Mouse (Mus musculus) intestine, embryonic 14.5 days (tissue): ENCODE data around the gene Gm37240. TPM values are rescaled to one million over a fixed set of nuclear protein-coding genes. Genes with fewer than 3 reads are reported as not detected.

Experiments
- ATAC-seq: fragments of 200-750 bp; cut with Nextera tagmentation; replicated peaks from 2 replicates; pipeline ENCODE4 v1.8.0; 2017; ENCODE audit warnings: low read depth, moderate number of reproducible peaks, moderate TSS enrichment, moderate library complexity; ENCODE audit not compliant: low FRiP score, low TSS enrichment
- DNase-seq: peaks from one replicate; pipeline ENCODE4 v3.0.0-alpha.2; 2018; ENCODE audit warnings: low spot score
- H3K27ac ChIP-seq: fragments of 300-500 bp; sonication (generic); 2 replicates; pipeline ENCODE4 v1.5.1; 2014; ENCODE audit warnings: low read depth, mild to moderate bottlenecking, control low read depth
- H3K27me3 ChIP-seq: fragments of 300-500 bp; sonication (generic); replicated peaks from 2 replicates; pipeline ENCODE4 v1.6.1; 2014; ENCODE audit warnings: low read length, control low read depth; ENCODE audit not compliant: control insufficient read depth, insufficient read depth
- H3K36me3 ChIP-seq: fragments of 300-500 bp; sonication (generic); 2 replicates; pipeline ENCODE4 v1.6.1; 2014; ENCODE audit warnings: low read length, control low read depth; ENCODE audit not compliant: control insufficient read depth, insufficient read depth
- H3K4me1 ChIP-seq: fragments of 300-500 bp; sonication (generic); replicated peaks from 2 replicates; pipeline ENCODE4 v1.6.1; 2014; ENCODE audit warnings: low read length, control low read depth, mixed read lengths; ENCODE audit not compliant: control insufficient read depth, insufficient read depth
- H3K4me2 ChIP-seq: fragments of 300-500 bp; sonication (generic); 2 replicates; pipeline ENCODE4 v1.6.1; 2014; ENCODE audit warnings: low read length
- H3K4me3 ChIP-seq: fragments of 300-500 bp; sonication (generic); 2 replicates; pipeline ENCODE4 v1.5.1; 2014; ENCODE audit warnings: low read depth, low read length, control low read depth, mixed read lengths
- H3K9ac ChIP-seq: fragments of 300-500 bp; sonication (generic); 2 replicates; pipeline ENCODE4 v1.6.1; 2014; ENCODE audit warnings: mild to moderate bottlenecking, low read length
- H3K9me3 ChIP-seq: fragments of 300-500 bp; sonication (generic); 2 replicates; pipeline ENCODE4 v1.6.1; 2016; ENCODE audit warnings: low read length, control low read depth; ENCODE audit not compliant: control insufficient read depth
- WGBS: fragments of 180-500 bp; shearing (Covaris S2); extraction: QIAGEN DNeasy Blood & Tissue Kit; methylation state at CpG from one replicate; pipeline ENCODE4 v1.1.7; 2014; 5-methylcytosine and 5-hydroxymethylcytosine counted together
- polyA plus RNA-seq: library from polyadenylated mRNA; unstranded; fragments of >200 nt; fragmentation: Nextera tagmentation; extraction: Ambion mirVana; gene quantifications from 2 replicates; pipeline ENCODE4 v1.2.1, GENCODE M21; 2014

Gene Gm37240
- polyA plus RNA-seq, 1 experiment from 2014 or later = 5.3 TPM

- no peak overlapping the region for H3K27ac ChIP-seq
- no peaks in the 10 kb centered on the region for H3K36me3 ChIP-seq
- H3K4me3 ChIP-seq = no peak overlapping the region
- H3K4me2 ChIP-seq = no peak overlapping the region
- no peak overlapping the region for H3K9ac ChIP-seq
- no peak for DNase-seq
- no peaks in the 10 kb centered on the region; the same call in 1 of the 2 replicates for H3K4me1 ChIP-seq
- ATAC-seq = no peak
- H3K9me3 ChIP-seq = no peaks in the 10 kb centered on the region
- no peaks in the 10 kb centered on the region for H3K27me3 ChIP-seq
Measured at GRCm38 (mm10) chr3:84540640-84541039, 1346.7 kb downstream of the Gm37240 start.

GRCm38 (mm10) chr3:84536987-84537386 lies 1350.3 kb downstream of the Gm37240 start:
- Histone ChIP-seq H3K9me3 (no peaks in the 10 kb centered on the region), H3K9ac (no peak overlapping the region), H3K4me1 (no peaks in the 10 kb centered on the region; the same call in 1 of the 2 replicates), H3K4me2 (no peak overlapping the region), H3K27me3 (no peaks in the 10 kb centered on the region), H3K27ac (no peak overlapping the region), H3K4me3 (no peak overlapping the region), H3K36me3 (peaks cover 9% of the 10 kb centered on the region; the same call in 1 of the 2 replicates)
- ATAC-seq (no peak), DNase-seq (no peak)
- WGBS = 54% methylated on average over 6 of the region's 6 CpGs

- ATAC-seq (no peak), DNase-seq (no peak)
- Histone ChIP-seq H3K36me3 (peaks cover 9% of the 10 kb centered on the region; the same call in 1 of the 2 replicates), H3K4me1 (no peaks in the 10 kb centered on the region; the same call in 1 of the 2 replicates), H3K27me3 (no peaks in the 10 kb centered on the region), H3K4me2 (no peak overlapping the region), H3K9me3 (no peaks in the 10 kb centered on the region), H3K27ac (no peak overlapping the region), H3K9ac (no peak overlapping the region), H3K4me3 (no peak overlapping the region)
- WGBS = 68% methylated on average over 5 of the region's 5 CpGs
Measured at GRCm38 (mm10) chr3:84533227-84533626, 1354.1 kb downstream of the Gm37240 start.

- Histone ChIP-seq H3K4me3 (no peak overlapping the region), H3K36me3 (peaks cover 12% of the 10 kb centered on the region), H3K27me3 (no peaks in the 10 kb centered on the region), H3K9me3 (no peaks in the 10 kb centered on the region), H3K4me2 (no peak overlapping the region), H3K27ac (no peak overlapping the region), H3K4me1 (no peaks in the 10 kb centered on the region; the same call in 1 of the 2 replicates), H3K9ac (no peak overlapping the region)
- no peak for ATAC-seq
- WGBS = 80% methylated on average over 2 of the region's 2 CpGs
- DNase-seq = no peak
Measured at GRCm38 (mm10) chr3:84529021-84529420, 1358.3 kb downstream of the Gm37240 start.

- DNase-seq = no peak
- no peaks in the 10 kb centered on the region for H3K9me3 ChIP-seq
Measured at GRCm38 (mm10) chr3:84524952-84525351, 1362.4 kb downstream of the Gm37240 start.

GRCm38 (mm10) chr3:84516163-84516562 lies 1371.2 kb downstream of the Gm37240 start:
- no peak for DNase-seq
- H3K27me3 ChIP-seq = no peaks in the 10 kb centered on the region
- H3K9ac ChIP-seq = no peak overlapping the region
- no peak for ATAC-seq
- 0 out of 2 replicates have a peak, but pooled peaks cover 2% of the 10 kb centered on the region for H3K36me3 ChIP-seq
- H3K27ac ChIP-seq = peak overlapping the region; percentile 27; the same call in 1 of the 2 replicates
- 35% methylated on average over 3 of the region's 3 CpGs for WGBS
- no peaks in the 10 kb centered on the region for H3K9me3 ChIP-seq
- H3K4me3 ChIP-seq = no peak overlapping the region
- peaks cover 6% of the 10 kb centered on the region; the same call in 1 of the 2 replicates for H3K4me1 ChIP-seq
- no peak overlapping the region for H3K4me2 ChIP-seq

More at GRCm38 (mm10) chr3:84524952-84525351, 1362.4 kb downstream of the Gm37240 start:
- Histone ChIP-seq H3K4me3 (no peak overlapping the region), H3K36me3 (peaks cover 3% of the 10 kb centered on the region; the same call in 1 of the 2 replicates), H3K9ac (no peak overlapping the region), H3K4me2 (no peak overlapping the region), H3K4me1 (no peaks in the 10 kb centered on the region), H3K27ac (no peak overlapping the region), H3K27me3 (no peaks in the 10 kb centered on the region)
- ATAC-seq = no peak
- 84% methylated on average over 1 of the region's 1 CpGs for WGBS

- no peak overlapping the region for H3K27ac ChIP-seq
- peaks cover 6% of the 10 kb centered on the region; the same call in 1 of the 2 replicates for H3K4me1 ChIP-seq
- H3K27me3 ChIP-seq = no peaks in the 10 kb centered on the region
- H3K9me3 ChIP-seq = no peaks in the 10 kb centered on the region
- 0 out of 2 replicates have a peak, but pooled peaks cover 2% of the 10 kb centered on the region for H3K36me3 ChIP-seq
- H3K4me2 ChIP-seq = no peak overlapping the region
- H3K9ac ChIP-seq = no peak overlapping the region
- no peak overlapping the region for H3K4me3 ChIP-seq
- no peak for ATAC-seq
- DNase-seq = no peak
- WGBS = 43% methylated on average over 6 of the region's 6 CpGs
Measured at GRCm38 (mm10) chr3:84512774-84513515, 1374.4 kb downstream of the Gm37240 start.

- H3K27me3 ChIP-seq = no peaks in the 10 kb centered on the region
- H3K4me2 ChIP-seq = no peak overlapping the region
- H3K4me1 ChIP-seq = no peaks in the 10 kb centered on the region
- no peaks in the 10 kb centered on the region for H3K36me3 ChIP-seq
- no peak overlapping the region for H3K4me3 ChIP-seq
- H3K27ac ChIP-seq = no peak overlapping the region
- no peak overlapping the region for H3K9ac ChIP-seq
- DNase-seq (no peak), ATAC-seq (no peak)
- no peaks in the 10 kb centered on the region for H3K9me3 ChIP-seq
- 89% methylated on average over 4 of the region's 4 CpGs for WGBS
Measured at GRCm38 (mm10) chr3:84505193-84505592, 1382.1 kb downstream of the Gm37240 start.

- Histone ChIP-seq H3K4me2 (no peak overlapping the region), H3K27ac (no peak overlapping the region), H3K27me3 (no peaks in the 10 kb centered on the region), H3K36me3 (no peaks in the 10 kb centered on the region), H3K4me1 (no peaks in the 10 kb centered on the region), H3K4me3 (no peak overlapping the region), H3K9me3 (no peaks in the 10 kb centered on the region), H3K9ac (no peak overlapping the region)
- DNase-seq (no peak), ATAC-seq (no peak)
- 90% methylated on average over 8 of the region's 8 CpGs for WGBS
Measured at GRCm38 (mm10) chr3:84504291-84504690, 1383.0 kb downstream of the Gm37240 start.
